Mouse (Mus musculus) hematopoietic multipotent progenitor cell, adult 10-12 weeks (in vitro differentiated cells): ENCODE results near the gene Gm13083. TPM values are rescaled to one million over a fixed set of nuclear protein-coding genes. Genes with fewer than 3 reads are reported as not detected.

ENCODE experiments used
- polyA plus RNA-seq: library from polyadenylated mRNA; stranded (reverse); fragments of >175 nt; gene quantifications from 2 replicates; pipeline ENCODE4 v1.2.3, GENCODE M21; 2012; ENCODE audit warnings: low replicate concordance

The Gm13083 gene
- polyA plus RNA-seq, result not detected in 2 replicates

DNA sequence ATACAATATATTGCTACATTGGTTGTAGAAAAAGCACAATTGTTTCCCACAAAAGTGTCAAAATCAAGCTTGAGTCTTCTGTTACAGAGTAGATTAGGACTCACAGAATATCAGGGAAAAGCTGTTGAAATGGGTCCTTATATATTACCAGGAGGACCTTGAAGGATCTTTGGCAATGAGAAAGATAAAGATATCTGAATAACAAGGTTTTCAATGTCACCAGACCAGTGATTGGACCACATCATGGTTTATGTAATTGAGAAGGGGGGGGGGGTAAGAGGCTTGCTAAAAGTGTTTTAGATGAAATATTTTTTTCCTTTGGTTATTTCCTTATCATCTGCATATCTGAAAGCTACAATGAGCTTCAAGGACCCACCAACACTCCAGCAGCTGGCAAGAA is at the start of gene Gm13083:
Gene Gm13083, plus strand, starts transcription at position 301 of the 400 bp plus-strand sequence.

DNA sequence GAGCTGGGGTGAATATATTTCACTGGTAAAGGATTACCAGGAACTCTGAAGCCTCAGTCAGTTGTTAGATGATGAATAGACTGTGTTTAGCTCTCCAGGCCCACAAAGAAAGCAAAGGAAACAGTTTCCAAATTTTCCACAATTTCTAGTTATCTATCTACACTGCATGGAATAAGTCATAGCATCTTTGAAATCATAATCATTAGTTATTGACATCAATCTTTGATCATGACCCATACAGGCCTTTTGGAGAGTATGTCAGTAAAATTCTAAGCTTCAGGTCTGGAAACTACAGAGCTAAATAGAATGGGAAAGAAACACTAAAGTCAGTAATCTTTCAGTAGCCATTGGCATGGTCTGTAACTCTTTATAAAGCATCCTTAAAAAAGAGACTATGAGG is 42.3 kb downstream of the Gm13083 start, which contains the start of gene Gm13088:
Gene Gm13088, minus strand, starts transcription at position 101 of the 400 bp plus-strand sequence.

Other genes with a start within 250 kb of the Gm13083 start
- not detected in 2 replicates for gene Pramel1, start 220.6 kb upstream of the Gm13083 start, polyA plus RNA-seq
- gene Pramef8, start 202.6 kb upstream of the Gm13083 start, polyA plus RNA-seq, result 1.0 and 1.9 TPM in 2 replicates
- not detected in 2 replicates for gene Oog4, start 164.7 kb upstream of the Gm13083 start, polyA plus RNA-seq
- gene Gm13043, start 103.7 kb upstream of the Gm13083 start, polyA plus RNA-seq, result not detected in 2 replicates
- gene Gm13040, start 79.0 kb upstream of the Gm13083 start, polyA plus RNA-seq, result not detected in 2 replicates
- gene BC080695, start 63.3 kb upstream of the Gm13083 start, polyA plus RNA-seq, result not detected in 2 replicates
- gene Gm13057, start 63.3 kb upstream of the Gm13083 start, polyA plus RNA-seq, result not detected in 2 replicates
- not detected in 2 replicates for gene Gm13088, start 42.2 kb downstream of the Gm13083 start, polyA plus RNA-seq
- not detected in 2 replicates for gene Gm13089, start 87.7 kb downstream of the Gm13083 start, polyA plus RNA-seq
- not detected in 2 replicates for gene Gm13078, start 104.5 kb downstream of the Gm13083 start, polyA plus RNA-seq
- not detected in 2 replicates for gene Gm13023, start 174.3 kb downstream of the Gm13083 start, polyA plus RNA-seq
- not detected in 2 replicates for gene Gm13084, start 201.1 kb downstream of the Gm13083 start, polyA plus RNA-seq
- not detected in 2 replicates for gene Gm13103, start 231.5 kb downstream of the Gm13083 start, polyA plus RNA-seq